Mouse (Mus musculus) brain, adult 2 months (tissue): Measurements from ENCODE around the gene Dapk2.

Experiments
- DNase-seq: peaks from one replicate; pipeline ENCODE4 v3.0.0; 2011; ENCODE audit warnings: low read depth, low spot score

The Dapk2 gene

DNA sequence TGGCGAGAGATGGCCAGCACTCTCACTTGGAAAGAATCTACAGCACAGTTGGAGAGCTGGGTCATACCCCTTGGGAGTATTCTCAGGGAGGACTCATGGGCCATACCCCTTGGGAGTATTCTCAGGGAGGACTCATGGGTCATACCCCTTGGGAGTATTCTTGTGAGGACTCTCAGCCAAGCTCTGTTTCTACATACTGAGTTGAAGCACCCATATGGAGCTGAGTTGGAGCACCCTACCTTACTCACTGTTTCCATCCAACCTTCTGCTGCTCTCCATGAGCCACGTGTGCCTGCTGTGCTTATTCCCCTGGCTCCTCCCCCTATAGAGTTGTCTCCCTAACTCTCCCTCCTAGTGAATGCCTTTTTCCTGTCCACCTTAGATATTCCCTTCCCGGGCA, 148.4 kb downstream of the Dapk2 start:
- DNase-seq = peak; percentile 32

DNA sequence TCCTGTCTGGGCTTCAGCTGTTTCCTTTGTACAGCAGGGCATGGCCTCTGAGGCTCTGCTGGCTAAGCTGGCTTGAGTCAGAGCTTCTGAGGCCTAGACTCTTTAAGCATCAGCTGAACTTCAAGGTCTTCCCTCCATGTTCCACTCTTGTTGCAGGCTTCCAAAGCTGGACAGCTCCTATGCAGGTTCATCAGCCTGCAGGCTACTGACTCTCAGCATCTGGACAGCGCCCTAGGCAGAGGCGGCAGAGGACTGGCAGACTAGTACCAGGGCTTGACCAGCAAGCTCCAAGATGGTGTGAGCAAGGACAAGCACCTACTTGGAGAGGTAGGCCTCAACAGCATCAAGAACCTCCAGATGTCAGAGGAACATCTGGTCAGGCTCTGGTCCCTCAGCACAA, 149.3 kb downstream of the Dapk2 start:
- DNase-seq = no peak

DNA sequence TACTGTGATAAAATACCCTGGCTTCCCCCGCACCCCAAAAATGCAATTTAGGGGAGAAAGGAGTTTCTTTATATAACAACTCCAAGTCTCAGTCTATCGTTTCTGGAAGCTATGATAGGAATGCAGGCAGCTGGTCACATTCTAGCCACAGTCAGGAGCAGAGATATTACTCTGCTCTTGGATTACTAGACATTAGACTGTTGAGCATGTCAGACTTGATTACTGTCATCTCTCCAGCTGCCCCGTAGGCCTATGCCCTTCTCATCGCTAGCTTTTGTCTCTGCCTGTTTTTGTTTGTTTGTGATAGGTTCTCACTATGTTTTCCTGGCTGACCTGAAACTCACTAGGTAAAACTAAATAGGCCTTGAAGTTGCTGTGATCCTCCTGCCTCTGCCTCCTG, 150.7 kb downstream of the Dapk2 start:
- DNase-seq = no peak

DNA sequence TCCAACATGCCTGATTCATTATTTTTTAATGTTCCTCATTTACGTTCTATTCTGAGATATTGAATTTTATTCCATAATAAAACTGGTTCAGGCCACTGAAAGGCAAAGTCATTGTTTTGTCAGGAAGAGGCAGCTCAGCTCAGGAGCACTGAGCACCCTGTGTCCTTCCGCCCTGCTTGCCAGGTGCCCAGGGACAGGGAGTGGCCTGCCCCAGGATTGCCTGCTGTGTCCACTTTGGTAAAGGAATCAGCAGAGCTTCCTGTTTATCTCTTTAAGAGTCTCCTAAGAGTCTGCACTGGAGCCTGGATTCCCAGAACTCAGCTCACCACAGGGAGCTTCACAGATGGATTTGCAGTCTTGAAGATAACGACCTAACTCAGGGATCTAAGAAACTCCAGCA, 153.4 kb downstream of the Dapk2 start:
- no peak for DNase-seq

GRCm38 (mm10) chr9:66316603-66317002, 158.6 kb downstream of the Dapk2 start:
- DNase-seq = peak; percentile 72
